33 mouse cellular contexts compared by ENCODE assay signal in the genomic region with DNA sequence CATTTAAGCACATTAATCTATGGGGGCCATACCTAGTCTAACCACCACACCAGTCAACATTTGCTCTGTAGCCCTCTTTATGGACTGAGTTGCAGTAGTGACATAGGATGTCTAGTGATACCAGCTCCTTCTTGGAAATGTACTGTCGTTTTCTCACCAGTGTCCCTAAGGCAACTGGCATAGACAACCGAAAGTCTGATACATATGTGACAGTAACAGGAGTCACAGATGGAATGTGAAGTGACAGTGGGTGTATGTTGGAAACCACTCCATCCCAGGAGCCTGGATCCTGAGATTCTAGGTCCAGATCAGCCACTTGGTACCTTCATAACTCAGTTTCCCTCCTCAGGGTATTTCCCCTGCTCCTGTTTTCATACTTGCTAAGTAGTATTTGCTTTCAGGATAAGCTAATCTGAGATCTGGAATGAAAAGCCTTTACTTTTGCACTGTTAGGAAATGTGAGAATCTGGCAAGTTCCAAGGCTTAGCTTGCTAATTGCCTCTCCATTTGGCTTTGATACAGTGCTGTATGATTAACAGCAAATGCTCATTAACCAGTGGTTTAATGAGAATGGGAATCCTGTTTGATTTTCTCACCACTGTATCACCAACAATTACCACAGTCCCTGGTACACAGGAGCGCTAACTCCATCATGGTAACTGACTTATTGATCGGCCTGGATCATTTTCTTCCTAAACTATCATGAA.
DNase-seq lines count a peak whose midpoint lies in the region; ATAC-seq and TF ChIP-seq lines count a peak whose summit lies in the region.
"Had no signal": no experiment of that assay in that cellular context is flagged by ENCODE, and none has a peak within 500 bp of the region (broad histone marks: within the 10 kb centered on the region; RNA-seq: fewer than 3 reads in every experiment).

No protein-coding gene starts in this region.

- no peaks in the 10 kb centered on the region for H3K27me3 ChIP-seq in heart, embryonic 10.5 days (ENCODE audit: insufficient read depth, poor library complexity, severe bottlenecking)
- no peaks in the 10 kb centered on the region for H3K27me3 ChIP-seq in forebrain, postnatal 0 days (ENCODE audit: insufficient read depth, low read length)
- no peaks in the 10 kb centered on the region for H3K27me3 ChIP-seq in midbrain, embryonic 14.5 days (ENCODE audit: control insufficient read depth, insufficient read depth, low read length)
- H3K27me3 ChIP-seq: embryonic facial prominence, embryonic 15.5 days; heart, embryonic 13.5 days; intestine, embryonic 15.5 days; limb, embryonic 12.5 days; liver, embryonic 15.5 days; neural tube, embryonic 12.5 days had no signal

- H3K9ac ChIP-seq in forebrain, postnatal 0 days: no peak overlapping the region
- H3K9ac ChIP-seq in midbrain, embryonic 14.5 days (replicated peaks; ENCODE audit: low read length): no peak overlapping the region
- H3K9ac ChIP-seq: embryonic facial prominence, embryonic 15.5 days; heart, embryonic 13.5 days; intestine, embryonic 15.5 days; limb, embryonic 12.5 days; liver, embryonic 15.5 days; lung, embryonic 14.5 days; neural tube, embryonic 12.5 days had no signal

- TF ChIP-seq CTCF in forebrain, postnatal 0 days (IDR thresholded peaks at IDR 0.05; ENCODE audit: low read depth): no peak

- no peaks in the 10 kb centered on the region for H3K4me1 ChIP-seq in heart, embryonic 10.5 days
- H3K4me1 ChIP-seq in forebrain, postnatal 0 days (ENCODE audit: insufficient read depth): no peaks in the 10 kb centered on the region
- H3K4me1 ChIP-seq in midbrain, embryonic 14.5 days (ENCODE audit: control insufficient read depth, insufficient read depth, low read length): no peaks in the 10 kb centered on the region
- H3K4me1 ChIP-seq: embryonic facial prominence, embryonic 10.5 days; embryonic facial prominence, embryonic 15.5 days; heart, embryonic 13.5 days; intestine, embryonic 15.5 days; limb, embryonic 12.5 days; liver, embryonic 15.5 days; neural tube, embryonic 12.5 days had no signal

- no peaks in the 10 kb centered on the region for H3K36me3 ChIP-seq in heart, embryonic 10.5 days
- H3K36me3 ChIP-seq in forebrain, postnatal 0 days (ENCODE audit: insufficient read depth): no peaks in the 10 kb centered on the region
- H3K36me3 ChIP-seq in midbrain, embryonic 14.5 days (ENCODE audit: control insufficient read depth, insufficient read depth, low read length): no peaks in the 10 kb centered on the region
- H3K36me3 ChIP-seq: embryonic facial prominence, embryonic 10.5 days; embryonic facial prominence, embryonic 15.5 days; heart, embryonic 13.5 days; intestine, embryonic 15.5 days; limb, embryonic 12.5 days; liver, embryonic 15.5 days; midbrain, embryonic 10.5 days; neural tube, embryonic 12.5 days had no signal

- ATAC-seq in forebrain, postnatal 0 days: no peak; the same call in 1 of the 2 replicates
- no peak for ATAC-seq in midbrain, embryonic 14.5 days (ENCODE audit: low FRiP score, low TSS enrichment)
- no peak for ATAC-seq in inflammation-experienced regulatory T-cells, adult 6 months
- ATAC-seq: hindbrain, embryonic 16.5 days; intestine, embryonic 15.5 days; midbrain, embryonic 16.5 days had no signal

- H3K9me3 ChIP-seq in heart, embryonic 10.5 days: no peaks in the 10 kb centered on the region
- no peaks in the 10 kb centered on the region for H3K9me3 ChIP-seq in forebrain, postnatal 0 days (ENCODE audit: low read length)
- H3K9me3 ChIP-seq in midbrain, embryonic 14.5 days (ENCODE audit: control insufficient read depth, low read length): no peaks in the 10 kb centered on the region
- H3K9me3 ChIP-seq: embryonic facial prominence, embryonic 10.5 days; embryonic facial prominence, embryonic 15.5 days; heart, embryonic 13.5 days; intestine, embryonic 15.5 days; limb, embryonic 12.5 days; liver, embryonic 15.5 days; midbrain, embryonic 10.5 days; neural tube, embryonic 12.5 days had no signal

- H3K4me3 ChIP-seq in heart, embryonic 10.5 days: no peak overlapping the region
- H3K4me3 ChIP-seq in forebrain, postnatal 0 days (ENCODE audit: low read depth, low read length): no peak overlapping the region
- H3K4me3 ChIP-seq in midbrain, embryonic 14.5 days (replicated peaks; ENCODE audit: low read depth, low read length): no peak overlapping the region
- H3K4me3 ChIP-seq: embryonic facial prominence, embryonic 10.5 days; embryonic facial prominence, embryonic 15.5 days; gastrocnemius, adult 2 months; heart, adult 2 months; heart, embryonic 13.5 days; intestine, embryonic 15.5 days; left cerebral cortex, adult 2 months; limb, embryonic 12.5 days; liver, embryonic 15.5 days; midbrain, embryonic 10.5 days; neural tube, embryonic 12.5 days had no signal

- no peak overlapping the region for H3K27ac ChIP-seq in heart, embryonic 10.5 days
- no peak overlapping the region for H3K27ac ChIP-seq in forebrain, postnatal 0 days (ENCODE audit: low read depth, low read length)
- H3K27ac ChIP-seq in midbrain, embryonic 14.5 days (replicated peaks; ENCODE audit: low read depth, low read length): no peak overlapping the region
- H3K27ac ChIP-seq: embryonic facial prominence, embryonic 10.5 days; embryonic facial prominence, embryonic 15.5 days; gastrocnemius, adult 2 months; heart, adult 2 months; heart, embryonic 13.5 days; intestine, embryonic 15.5 days; kidney, postnatal 0 days; left cerebral cortex, adult 2 months; limb, embryonic 12.5 days; liver, embryonic 15.5 days; midbrain, embryonic 10.5 days; neural tube, embryonic 12.5 days had no signal

- no peak overlapping the region for H3K4me2 ChIP-seq in forebrain, postnatal 0 days (ENCODE audit: low read depth)
- H3K4me2 ChIP-seq in midbrain, embryonic 14.5 days (ENCODE audit: low read length): no peak overlapping the region
- H3K4me2 ChIP-seq: embryonic facial prominence, embryonic 15.5 days; heart, embryonic 13.5 days; intestine, embryonic 15.5 days; limb, embryonic 12.5 days; liver, embryonic 15.5 days; lung, embryonic 14.5 days; neural tube, embryonic 12.5 days had no signal

- DNase-seq in heart, adult 11 months: peak; percentile 48
- no peak for DNase-seq in heart, embryonic 10.5 days (ENCODE audit: low spot score)
- DNase-seq in layer of hippocampus, adult 9-11 months: peak; percentile 51
- no peak for DNase-seq in layer of hippocampus, postnatal 36 days
- peak; percentile 38 for DNase-seq in forebrain, postnatal 0 days
- DNase-seq in midbrain, embryonic 14.5 days: no peak
- DNase-seq: adrenal gland, postnatal 14 days; cerebellum, adult 8-10 months; cerebellum, postnatal 25 days; gastrocnemius, adult 2 months; gastrocnemius, postnatal 36 days; heart, adult 2 months; heart, postnatal 10 days; kidney, adult 2 months; lung, embryonic 14.5 days; lung, postnatal 14 days; right cerebral cortex, adult 18-20 months; spleen, adult 18-20 months; thymus, adult 2 months; thymus, postnatal 36 days had no signal

- 85% methylated on average over 4 of the region's 4 CpGs for WGBS in heart, embryonic 10.5 days
- WGBS in forebrain, postnatal 0 days: 50% methylated on average over 4 of the region's 4 CpGs
- WGBS in midbrain, embryonic 14.5 days: 92% methylated on average over 4 of the region's 4 CpGs

Comparison
In these comparisons a context has a peak if more than half of its experiments do, and no peak if none do; other contexts are left out.
1. DNase-seq: peak in heart, adult 11 months (single experiment), layer of hippocampus, adult 9-11 months (single experiment) and forebrain, postnatal 0 days (single experiment); none in heart, embryonic 10.5 days (single experiment), layer of hippocampus, postnatal 36 days (0 of 2) and midbrain, embryonic 14.5 days (single experiment).